Mouse (Mus musculus): ENCODE data around the gene Axdnd1.
"Not testable (repeated sequence)": the region's sequence is repeated elsewhere in the genome, so short reads cannot be mapped to it uniquely, and the experiment has no call there.

The Axdnd1 gene

GRCm38 (mm10) chr1:156437016-156437708 is 16.2 kb upstream of the Axdnd1 start:
- peak; percentile 40 for DNase-seq (ENCODE audit: low read depth, low spot score)

GRCm38 (mm10) chr1:156433497-156433896 is 12.5 kb upstream of the Axdnd1 start:
- no peak for DNase-seq (ENCODE audit: low read depth, low spot score)

DNA sequence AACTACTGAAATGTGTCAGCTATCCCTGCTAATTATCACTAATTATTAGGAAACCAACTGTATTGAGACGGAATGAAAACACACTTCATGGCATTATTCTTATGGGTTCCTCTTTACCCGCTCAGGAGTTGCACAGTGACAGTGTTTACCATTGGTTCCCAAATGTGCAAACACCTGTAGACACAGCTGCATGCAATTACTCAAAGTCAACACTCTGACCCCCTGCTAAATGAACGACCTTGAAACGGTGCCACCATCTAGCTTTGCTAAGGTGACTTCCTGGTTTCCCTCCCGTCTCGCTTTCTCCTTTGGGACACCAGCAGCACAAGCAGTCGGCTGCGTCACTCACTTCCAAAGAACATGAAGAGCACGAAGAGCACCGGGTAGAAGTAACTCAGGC is 11.5 kb upstream of the Axdnd1 start:
- DNase-seq (ENCODE audit: low read depth, low spot score): no peak

- no peak for DNase-seq (ENCODE audit: low read depth, low spot score)
Observed at GRCm38 (mm10) chr1:156428434-156428833, 7.5 kb upstream of the Axdnd1 start.

- DNase-seq (ENCODE audit: low read depth, low spot score): no peak
Observed at GRCm38 (mm10) chr1:156425746-156426145, 4.8 kb upstream of the Axdnd1 start.

DNA sequence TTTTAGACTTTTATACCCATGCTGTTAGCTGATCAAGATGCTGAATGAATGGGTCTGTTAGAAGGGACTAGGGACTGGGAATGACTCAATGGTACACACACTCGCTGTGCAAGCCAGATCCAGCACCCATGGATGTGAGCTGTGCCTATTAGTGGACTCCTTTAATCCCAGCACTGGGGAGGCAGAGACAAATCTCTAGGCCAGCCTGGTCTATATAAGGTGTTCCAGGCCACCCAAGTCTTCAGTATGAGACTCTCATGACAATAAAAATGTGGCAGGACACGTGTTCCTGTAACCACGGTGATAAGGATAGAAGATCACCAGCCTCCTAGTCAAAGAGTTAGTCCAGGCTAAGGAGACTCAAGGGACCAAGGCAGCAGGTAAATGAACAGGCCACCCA is 3.1 kb upstream of the Axdnd1 start:
- DNase-seq (ENCODE audit: low read depth, low spot score): no peak

DNA sequence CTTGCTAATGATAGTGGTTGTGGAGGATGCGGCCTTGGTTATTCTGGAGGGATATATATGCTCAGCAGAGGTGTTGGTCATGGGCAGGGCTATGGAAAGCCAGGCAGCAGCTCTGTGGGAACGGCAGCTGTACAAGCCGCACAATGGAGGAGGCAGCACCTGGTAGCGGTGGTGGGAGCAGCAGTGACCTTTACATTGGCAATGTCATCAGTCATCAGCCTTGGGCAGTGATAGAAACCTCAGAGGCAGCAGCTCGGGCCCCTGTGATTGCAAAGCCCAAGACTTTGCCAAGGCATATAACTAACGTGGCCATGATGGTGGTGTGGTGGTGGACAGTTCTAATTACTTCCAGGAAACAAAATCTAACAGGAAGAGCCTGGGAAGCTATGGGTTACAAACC is 2.5 kb upstream of the Axdnd1 start:
- DNase-seq (ENCODE audit: low read depth, low spot score): no peak

DNA sequence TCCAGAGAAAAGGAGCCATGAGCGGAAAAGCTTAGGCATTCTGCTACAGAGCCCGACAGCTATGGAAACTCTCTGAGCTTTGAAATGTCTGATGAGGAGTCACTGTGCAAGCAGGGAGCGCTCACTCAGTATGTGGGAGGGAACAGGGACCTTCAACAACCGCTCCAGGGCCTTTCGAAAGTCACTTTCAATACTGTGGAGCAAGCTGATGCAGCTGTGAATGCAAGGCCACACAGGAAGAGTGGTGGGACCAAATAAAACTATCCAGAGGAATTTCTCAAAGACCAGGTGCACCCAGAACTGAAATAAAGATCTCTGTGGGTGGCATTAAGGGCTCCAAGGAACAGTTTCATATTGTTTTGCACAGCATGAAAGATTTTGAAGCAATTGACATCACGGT is 1.9 kb upstream of the Axdnd1 start:
- no peak for DNase-seq (ENCODE audit: low read depth, low spot score)

DNA sequence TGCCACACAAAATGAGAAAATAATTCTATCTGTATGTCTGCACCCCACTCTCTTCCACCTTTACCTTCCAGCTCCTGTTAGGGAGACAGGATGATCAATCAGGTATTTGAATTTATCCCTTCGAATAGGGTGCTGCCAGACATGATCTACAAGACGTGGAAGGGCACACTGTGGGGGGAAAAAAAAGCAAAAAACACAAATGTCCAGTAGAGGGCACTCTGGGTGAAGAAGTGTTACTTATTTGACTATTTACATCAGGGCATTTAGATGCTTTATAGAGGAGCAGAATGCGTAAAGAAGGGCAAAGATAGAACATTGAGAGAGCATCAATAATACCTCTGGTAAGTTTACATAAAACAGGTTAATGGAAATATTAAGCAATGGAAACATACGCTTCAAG is 2.8 kb downstream of the Axdnd1 start:
- peak; percentile 78 for DNase-seq (ENCODE audit: low read depth, low spot score)

DNA sequence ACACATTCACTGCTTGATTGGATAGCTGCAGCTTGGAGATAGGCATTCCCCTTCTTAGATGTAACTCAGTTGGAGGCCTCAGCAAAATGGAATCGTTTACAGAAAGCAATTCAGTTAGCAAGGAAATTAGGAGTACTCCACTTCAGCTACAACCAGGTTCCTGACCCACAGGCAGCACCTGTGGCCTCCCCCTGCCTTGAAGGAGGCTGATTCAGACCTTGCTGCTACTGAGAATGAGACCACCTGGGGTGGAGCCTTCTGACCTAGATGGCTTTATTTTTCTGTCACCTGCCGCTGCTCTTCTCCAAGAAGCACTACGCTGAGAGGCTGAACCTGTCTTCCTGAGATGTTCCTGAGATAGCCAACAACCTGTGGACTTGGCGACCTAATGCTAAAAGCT is 12.4 kb downstream of the Axdnd1 start:
- DNase-seq (ENCODE audit: low read depth, low spot score): no peak

DNA sequence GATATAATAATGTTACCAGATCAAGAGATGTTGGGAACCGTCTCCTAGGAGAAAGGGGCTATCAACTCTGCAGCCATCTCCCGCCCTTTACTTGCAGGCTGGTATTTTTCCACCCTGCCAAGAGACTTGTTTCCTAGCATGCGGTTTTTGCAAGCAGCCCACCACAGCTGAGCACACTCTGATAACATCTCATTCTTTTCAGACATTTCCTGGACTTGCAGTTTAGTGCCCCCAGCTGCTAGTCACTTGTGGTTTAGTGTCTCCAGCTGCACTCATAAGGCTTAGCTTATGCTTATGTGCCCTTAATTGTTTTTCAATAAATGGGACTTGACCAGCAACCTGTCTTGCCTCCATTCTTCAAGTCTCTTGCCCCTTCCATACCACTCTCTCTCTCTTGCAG is 13.0 kb downstream of the Axdnd1 start:
- peak; percentile 45 for DNase-seq (ENCODE audit: low read depth, low spot score)

DNA sequence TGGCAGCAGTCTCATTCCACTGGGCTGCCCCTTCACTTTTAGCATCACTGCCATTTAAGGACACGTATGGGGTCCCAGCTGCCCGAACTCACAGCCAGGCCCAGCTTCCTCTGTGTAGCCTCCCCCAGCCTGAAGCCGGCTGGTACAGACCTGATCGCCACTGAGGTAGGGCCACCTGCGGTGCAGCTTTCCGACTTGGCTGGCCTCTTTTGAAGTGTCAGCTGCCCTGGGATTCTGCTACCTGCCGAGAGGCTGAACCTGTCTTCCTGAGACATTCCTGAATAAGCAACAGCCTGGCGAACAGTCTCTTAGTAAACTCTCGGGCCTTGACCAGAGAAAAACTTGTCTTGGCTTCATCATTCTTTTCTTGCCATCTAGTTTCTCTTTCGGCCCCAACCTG is 17.7 kb downstream of the Axdnd1 start:
- DNase-seq (ENCODE audit: low read depth, low spot score): no peak

- DNase-seq (ENCODE audit: low read depth, low spot score): no peak
Observed at GRCm38 (mm10) chr1:156402491-156402890, 18.5 kb downstream of the Axdnd1 start.

- DNase-seq (ENCODE audit: low read depth, low spot score): not testable (repeated sequence)
Observed at GRCm38 (mm10) chr1:156400159-156400558, 20.8 kb downstream of the Axdnd1 start.

DNA sequence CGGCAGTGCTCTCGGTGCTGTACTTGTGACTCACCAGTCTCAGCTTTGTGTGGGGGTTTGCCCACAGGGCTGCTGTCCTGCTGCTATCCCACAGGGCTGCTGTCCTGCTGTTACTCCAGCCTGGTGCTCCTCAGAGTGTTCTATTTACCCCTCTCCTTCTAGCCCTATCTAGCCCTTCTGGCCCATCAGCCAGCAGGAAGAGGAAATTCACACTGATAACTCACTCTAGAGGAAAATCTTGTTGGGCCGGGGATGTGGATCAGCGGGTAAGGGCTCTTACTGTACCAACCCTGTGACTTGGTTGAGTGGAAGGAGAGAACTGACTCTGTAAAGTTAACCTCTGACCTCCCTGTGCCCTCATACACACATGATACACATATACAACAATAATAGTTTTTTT is 27.8 kb downstream of the Axdnd1 start:
- DNase-seq (ENCODE audit: low read depth, low spot score): no peak

DNA sequence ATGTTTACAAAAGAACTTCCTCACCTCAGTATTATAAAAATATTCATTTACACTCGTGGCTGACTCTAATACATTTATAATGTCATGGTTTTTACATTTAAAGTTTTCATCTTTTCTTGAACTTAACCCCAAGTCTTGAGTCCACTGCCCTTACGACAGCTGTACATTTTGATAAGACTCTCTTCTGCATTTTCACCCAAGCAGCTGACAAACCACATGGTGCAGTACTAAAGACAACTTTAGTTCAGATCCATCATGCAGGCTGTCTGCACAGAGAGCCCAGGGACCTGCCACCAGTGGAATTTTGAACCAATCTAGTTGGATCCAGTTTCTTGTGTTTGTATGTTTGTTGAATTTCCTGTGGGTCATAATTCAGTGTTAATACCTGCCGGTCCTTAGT is 34.1 kb downstream of the Axdnd1 start:
- DNase-seq (ENCODE audit: low read depth, low spot score): no peak

DNA sequence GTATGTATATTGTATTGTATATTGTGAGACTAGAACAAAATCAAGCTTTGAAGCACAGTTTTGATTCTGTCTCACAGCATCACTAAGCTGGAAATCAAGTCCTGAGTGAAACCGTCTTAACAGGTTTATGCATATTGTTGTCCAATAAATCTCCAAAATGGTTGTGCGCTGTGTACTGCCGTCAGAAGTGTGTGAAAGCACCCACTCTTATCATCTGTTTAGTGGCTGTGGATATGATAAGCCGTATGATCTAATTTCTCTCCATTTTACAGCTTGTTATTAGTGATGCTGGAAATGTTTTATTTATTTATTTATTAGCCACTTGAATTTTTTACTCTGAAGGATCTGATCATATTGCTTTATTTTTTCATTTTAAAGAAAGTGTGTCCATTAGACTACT is 34.7 kb downstream of the Axdnd1 start:
- DNase-seq (ENCODE audit: low read depth, low spot score): no peak

GRCm38 (mm10) chr1:156381217-156381616 is 39.7 kb downstream of the Axdnd1 start:
- no peak for DNase-seq (ENCODE audit: low read depth, low spot score)

- no peak for DNase-seq (ENCODE audit: low read depth, low spot score)
Observed at GRCm38 (mm10) chr1:156365740-156366139, 55.2 kb downstream of the Axdnd1 start, which contains the start of gene Gm2000. Gene Gm2000, plus strand, starts transcription at chr1:156366040.

DNA sequence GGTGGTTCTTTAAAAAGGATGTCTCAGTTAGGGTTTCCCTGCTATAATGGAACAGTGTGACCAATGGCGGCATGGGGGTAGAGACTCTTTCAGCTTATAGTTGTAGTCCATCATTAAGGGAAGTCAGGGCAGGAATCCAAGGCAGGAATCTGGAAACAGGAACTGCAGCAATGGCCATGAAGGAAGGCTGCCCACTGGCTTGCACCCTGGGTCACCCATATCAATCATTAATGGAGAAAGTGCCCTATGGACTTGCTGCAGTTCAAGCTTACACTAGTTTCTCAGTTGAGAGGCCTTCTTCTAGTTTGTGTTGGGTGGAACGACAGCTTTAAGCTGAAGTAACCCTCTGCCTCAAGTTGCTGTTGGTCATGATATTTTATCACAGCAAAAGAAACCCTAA is 68.5 kb downstream of the Axdnd1 start:
- DNase-seq (ENCODE audit: low read depth, low spot score): no peak

DNA sequence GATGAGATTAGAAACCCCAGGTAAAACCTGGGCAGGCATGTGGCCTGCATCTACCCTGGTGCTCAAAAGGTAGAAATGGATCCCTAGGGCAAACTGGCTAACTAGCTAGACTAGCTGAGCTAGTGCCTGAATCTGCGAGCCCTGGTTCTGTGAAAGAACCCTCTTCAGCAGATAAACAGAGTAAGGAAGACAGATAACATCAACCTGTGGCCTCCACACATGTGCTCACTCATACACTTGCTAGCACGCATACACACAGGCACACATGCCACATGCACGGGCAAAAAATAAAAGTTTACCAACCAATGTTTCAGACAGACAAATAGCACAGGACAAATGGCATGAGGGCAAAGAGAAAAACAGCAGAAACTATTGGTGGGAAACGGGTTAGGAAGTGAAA is 70.5 kb downstream of the Axdnd1 start:
- peak; percentile 12 for DNase-seq (ENCODE audit: low read depth, low spot score)

- DNase-seq (ENCODE audit: low read depth, low spot score): no peak
Observed at GRCm38 (mm10) chr1:156349031-156349430, 71.9 kb downstream of the Axdnd1 start.

- no peak for DNase-seq (ENCODE audit: low read depth, low spot score)
Observed at GRCm38 (mm10) chr1:156345633-156346032, 75.3 kb downstream of the Axdnd1 start.

GRCm38 (mm10) chr1:156344433-156344832 is 76.5 kb downstream of the Axdnd1 start:
- no peak for DNase-seq (ENCODE audit: low read depth, low spot score)
